Mouse (Mus musculus): ENCODE measurements around the gene Pde4d.

Pde4d gene

DNA sequence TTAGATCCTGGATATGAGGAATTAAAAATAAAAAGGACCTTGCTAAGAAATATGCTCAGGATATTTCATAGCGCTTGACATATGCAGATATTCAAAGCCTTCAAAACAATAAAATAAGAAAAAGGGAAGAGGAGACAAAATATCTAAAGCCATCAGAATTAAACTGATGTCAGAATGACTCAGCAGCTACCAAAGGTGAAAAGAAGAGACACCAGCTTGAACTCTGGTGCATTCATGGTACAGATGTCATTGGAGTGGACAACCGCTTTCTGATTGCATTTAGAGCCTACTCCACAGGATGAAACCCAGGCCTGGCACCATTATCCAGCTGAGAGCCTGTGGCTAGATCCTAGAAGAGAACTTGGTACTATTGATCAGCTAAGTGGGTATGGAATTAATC is 1161.0 kb downstream of the Pde4d start:
- intact Hi-C loops (cut with DNase I) = loop anchor here (10.0 kb wide), 1 partner anchor 284 kb away; no protein-coding TSS in a partner anchor

DNA sequence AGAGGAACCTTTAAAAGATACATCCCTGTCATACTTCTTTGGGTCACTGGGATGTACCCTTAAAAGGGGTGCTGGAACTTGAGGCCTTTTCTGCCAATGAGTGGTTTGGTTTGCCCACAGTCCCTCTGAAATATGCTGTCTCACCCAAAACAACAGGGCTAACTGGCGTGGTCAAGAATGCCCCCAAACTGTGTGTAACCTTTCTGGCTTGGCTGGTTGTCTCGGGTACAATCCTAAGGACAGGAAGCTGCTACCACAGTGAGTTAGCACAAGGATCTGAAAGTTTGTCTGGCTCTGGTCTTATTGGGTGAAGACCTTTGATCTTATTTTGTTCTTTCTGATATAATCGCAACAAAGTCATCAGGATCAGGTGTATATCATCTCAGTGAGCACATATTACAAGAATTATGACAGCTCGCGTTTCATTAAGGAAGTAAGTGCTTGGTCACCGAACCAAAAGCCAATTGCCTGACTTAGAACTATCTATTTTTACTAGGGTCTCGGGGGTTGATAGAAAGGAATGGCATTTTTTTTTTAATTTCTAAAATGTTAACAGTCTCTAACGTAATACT is 1165.6 kb downstream of the Pde4d start:
- intact Hi-C loops (cut with DNase I) = loop anchor here (5.0 to 10.0 kb wide), 2 partner anchors 142 to 280 kb away; no protein-coding TSS in a partner anchor

DNA sequence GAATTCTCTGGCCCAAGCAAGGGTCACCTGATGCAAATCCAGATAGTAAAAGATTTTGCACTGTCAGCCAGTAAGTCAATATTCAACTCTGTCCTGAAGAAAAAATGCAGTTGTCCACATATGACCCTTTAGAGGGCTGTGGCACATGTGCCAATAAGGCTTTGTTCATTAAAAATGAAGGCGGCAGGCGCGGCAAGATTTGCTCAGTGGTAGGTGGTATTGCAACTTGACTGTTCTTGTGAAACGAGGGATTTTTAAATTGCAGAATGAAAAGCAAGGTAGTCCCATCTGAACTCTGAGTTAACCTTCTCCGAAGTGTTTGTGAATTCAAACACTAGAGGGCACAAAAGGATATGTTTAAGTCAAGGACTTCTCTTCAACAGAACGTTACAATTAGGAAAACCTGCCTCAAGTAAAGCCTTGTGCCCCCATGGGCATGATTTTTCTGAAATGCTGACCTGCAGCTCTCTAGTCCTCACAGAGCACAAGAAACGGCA is 1166.1 kb downstream of the Pde4d start:
- intact Hi-C loops (cut with DNase I) = loop anchor here (2.0 to 10.0 kb wide), 3 partner anchors 119 to 279 kb away; no protein-coding TSS in a partner anchor

DNA sequence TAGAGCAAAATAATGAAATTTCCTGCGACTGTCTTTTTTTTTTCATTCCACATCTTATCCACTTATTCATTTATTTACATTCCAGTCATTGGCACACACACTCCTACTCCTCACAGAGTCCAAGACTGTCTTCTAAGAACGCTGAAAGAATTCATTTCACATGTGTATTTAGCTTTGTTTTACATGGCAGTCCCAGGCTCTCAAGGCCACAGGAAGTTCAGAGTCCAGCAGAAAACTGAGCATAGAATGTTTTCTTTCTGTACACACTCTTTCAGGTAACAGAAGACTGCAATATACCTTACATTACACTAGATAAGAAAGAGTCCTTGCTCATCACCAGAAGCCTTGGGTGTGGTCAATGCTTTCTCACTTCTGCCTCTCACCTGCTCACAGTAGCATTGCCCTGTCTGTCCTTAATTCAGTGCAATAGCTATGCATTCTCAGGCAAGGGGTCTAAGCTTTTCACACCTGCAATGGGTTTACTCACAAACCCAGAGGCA is 1169.5 kb downstream of the Pde4d start:
- intact Hi-C loops (cut with DNase I) = loop anchor here (5.0 to 10.0 kb wide), 2 partner anchors 138 to 276 kb away; no protein-coding TSS in a partner anchor

DNA sequence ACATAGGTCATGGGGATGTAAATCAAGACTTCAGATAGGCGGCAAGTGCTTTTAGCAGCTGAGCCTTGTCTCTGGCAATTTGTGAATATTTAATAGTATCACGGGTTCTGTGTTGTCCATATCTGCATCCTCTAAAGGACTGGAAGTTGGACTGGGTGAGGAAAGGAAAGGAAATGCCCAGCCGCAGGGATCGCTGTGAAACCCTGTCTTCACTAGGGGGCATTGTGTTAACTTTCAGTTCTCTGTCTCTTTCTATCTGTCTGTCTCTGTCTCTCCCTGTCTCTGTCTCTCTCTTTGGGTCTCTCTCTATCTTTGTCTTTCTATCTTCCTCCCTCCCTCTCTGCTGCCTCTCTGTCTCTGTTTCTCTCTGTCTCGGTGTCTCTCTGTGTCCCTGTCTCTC is 1172.5 kb downstream of the Pde4d start:
- intact Hi-C loops (cut with DNase I) = no loop called here

DNA sequence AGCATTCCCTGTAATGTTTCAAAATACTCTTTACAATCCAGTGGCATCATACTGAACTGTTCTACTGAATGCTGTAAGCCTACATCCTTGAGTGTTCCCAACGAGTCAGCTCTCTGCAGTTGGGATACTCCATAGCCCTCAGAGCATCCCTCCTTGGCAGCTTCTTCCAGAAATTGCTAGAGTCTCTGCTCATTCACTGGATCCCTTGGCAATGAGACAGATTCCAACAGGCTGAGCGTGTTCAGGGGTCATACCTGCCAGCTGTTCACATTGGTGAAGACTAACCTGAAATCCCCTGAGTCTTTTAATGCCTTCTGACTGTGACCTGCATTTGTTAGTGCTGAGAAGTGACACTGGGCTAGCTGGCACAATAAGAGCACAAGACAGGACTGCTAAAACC is 1173.5 kb downstream of the Pde4d start:
- intact Hi-C loops (cut with DNase I) = no loop called here

DNA sequence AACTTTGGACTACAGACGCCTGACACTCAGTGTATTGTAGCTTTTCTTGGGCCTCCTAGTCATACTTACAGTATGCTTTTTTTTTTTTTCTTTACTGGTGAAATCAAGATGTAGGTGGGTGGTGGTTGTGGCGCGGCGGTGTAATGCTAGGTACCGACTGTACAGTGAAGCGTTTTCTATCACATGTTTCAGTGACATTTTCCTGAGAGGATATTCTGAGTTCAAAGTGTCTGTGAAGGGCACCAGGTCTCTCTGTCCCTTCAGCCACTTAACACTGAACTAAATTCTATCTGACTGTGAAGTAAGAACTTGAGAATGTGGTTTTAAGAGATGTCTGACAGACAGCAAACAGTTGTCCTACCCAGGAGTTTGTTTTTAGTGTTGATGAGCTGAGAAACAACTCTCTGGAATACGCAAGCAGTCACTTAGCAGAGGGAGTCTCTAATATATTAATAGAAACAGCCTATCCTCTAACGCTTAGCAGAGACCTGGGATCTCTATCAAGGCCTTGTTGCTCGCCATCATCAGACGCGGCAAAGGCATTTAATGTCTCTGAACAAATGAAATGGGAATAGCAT is 1175.1 kb downstream of the Pde4d start:
- intact Hi-C loops (cut with DNase I) = no loop called here

DNA sequence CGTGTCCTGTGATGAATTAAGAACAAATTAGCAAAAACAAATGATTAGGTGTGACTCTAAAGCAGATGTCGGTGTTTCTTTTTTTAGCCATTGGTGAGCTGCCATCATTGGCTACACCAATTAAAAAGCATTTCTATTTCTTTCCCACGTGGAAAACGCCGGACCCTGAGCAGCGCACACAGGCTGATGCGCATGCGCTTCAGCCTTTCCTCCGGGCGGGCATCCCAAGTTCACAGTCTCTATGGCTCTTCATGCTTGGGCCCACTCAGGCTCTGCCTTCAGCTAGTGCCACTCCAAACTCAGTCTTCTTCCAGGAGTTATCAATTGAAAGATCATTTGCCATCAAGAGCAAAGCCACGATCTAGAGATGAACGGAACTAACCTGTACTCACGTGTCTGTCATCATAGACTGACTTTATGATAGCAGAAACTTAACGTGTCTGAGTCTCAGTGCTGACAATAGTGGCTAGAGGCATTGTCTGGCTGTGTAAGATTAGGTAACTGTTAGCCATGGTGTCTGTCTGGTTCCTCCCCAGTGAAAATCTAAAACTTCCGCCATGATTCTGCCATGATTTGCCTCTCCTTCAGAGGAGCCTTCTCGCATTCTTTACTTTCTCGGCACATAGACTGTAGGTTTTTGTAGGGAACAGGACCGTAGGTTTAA is 1175.8 kb downstream of the Pde4d start:
- intact Hi-C loops (cut with DNase I) = no loop called here

DNA sequence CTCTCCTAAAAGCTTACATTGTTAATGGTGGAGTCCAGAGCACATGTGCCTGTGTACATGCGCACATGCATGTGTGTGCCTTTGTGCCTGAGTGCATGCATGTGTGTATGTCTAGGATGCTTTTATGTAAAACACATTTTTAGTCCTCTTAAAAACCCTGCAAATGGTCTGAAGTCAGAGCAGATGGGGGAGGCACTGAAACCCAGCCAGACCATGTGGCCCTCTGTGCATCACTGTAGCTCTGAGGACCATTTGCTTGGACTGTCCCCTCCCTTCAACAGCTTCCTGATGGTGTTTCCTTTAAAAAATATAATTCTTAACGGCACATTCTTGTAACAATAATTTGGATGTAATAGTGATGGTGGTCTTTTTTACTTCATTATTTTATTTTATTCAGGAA is 1177.5 kb downstream of the Pde4d start:
- intact Hi-C loops (cut with DNase I) = no loop called here

DNA sequence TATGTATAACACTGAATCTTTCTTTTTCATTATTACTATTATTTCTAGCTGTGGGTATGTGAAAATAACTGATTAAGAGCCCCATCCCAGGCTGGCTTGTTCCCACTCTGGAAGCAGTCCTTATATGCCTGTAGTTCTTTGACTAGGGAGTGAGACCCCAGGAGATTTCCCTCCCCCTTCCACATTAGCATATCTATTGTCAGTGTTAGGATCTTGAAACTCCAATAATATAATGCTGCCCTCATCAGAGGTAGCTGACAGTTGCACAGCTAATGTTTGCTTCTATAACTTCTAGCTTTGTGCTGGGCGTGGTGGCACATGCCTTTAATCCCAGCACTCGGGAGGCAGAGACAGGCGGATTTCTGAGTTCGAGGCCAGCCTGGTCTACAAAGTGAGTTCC is 1178.9 kb downstream of the Pde4d start:
- intact Hi-C loops (cut with DNase I) = no loop called here

DNA sequence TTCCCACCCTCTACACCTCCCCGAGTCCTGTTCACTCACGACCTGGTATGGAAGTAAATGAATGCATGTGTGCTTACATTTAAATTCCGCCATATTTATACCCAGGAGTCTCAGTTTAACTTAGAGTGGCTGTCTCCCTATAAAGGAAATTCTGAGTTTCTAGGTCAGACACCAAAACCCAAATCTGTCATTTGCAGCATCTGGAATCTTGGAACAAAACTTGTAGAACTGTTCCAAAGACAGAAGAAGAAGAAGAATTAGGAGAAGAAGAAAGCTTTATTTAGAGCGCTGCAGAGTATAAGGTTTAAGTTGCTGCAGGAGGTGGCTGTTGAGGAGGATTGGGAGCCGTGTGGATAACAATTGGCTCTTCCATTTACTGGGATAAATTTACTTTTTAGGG is 1179.5 kb downstream of the Pde4d start:
- intact Hi-C loops (cut with DNase I) = no loop called here

DNA sequence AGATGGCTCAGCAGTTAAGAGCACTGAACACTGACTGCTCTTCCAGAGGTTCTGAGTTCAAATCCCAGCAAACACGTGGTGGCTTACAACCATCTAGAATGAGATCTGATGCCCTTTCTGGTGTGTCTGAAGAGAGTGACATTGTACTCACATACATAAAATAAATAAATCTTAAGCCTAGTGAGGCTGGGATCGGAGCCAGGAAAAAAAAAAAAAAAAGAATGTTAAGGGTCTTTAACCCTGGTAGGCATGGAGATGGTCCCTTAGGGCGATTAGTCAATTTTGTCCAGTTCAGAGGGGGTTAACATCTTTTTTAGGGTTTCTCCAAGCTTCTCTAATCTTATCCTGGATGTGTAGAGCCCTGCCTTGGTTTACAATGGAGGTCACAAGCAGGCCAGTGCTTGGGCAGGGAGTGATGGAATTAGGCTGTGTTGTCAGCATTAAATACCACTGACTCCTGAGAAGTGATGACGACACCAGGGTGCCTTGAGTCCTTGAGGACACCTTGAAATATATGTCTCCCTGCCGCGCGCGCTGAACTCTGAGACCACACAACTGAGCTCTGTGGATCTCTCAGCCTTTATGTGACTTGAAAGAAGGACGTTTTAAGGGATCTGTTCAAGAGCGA is 1181.8 kb downstream of the Pde4d start:
- intact Hi-C loops (cut with DNase I) = no loop called here

DNA sequence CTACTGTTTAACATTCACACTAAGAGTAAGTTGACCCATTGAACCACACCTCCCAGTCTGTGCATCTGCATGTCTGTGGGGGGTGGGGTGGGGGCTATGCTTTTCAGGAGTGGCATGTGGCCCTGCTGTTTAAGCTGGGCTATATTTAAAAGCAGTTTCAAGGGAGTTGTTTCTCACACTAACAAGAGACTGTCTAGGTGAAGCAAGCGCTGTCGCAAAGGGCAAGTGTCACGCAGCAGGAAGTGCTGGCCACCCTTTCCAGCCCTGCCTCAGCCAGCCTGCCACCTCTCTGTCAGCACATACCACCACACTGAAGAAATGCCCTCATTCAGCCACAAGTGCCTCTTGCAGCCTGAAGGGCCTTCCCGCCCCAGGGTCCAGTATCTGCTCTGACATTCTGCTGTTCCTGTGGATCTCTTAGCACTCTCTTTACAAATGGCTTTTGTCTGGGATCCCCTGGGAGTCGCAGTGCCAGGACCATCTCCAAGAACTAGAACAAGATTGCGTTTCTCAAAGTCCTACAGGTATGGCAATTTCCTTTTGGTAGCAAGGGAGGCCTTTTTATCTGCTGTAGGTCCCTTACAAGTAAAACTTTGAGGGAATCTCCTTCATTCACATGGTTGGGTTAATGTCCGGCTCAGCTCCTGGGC is 1182.8 kb downstream of the Pde4d start:
- intact Hi-C loops (cut with DNase I) = no loop called here

DNA sequence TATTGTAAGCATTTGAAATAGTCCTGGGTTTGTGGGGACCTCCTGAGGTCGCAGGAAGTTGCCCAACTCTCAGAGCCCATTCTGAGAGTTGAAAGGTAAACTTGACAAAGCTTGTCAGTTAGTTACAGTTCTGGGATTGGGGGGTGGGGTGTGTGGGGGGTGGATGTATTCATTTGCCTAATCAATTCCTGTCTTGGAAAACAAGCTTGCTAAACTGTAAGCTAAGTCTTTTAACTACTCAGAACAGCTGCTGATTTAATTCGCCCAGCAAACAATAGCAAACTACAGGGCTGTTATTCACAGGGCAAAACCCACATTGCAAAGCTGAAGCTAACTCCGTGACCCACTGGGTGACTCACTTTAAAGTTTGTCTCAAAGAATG is 1183.3 kb downstream of the Pde4d start:
- intact Hi-C loops (cut with DNase I) = no loop called here

DNA sequence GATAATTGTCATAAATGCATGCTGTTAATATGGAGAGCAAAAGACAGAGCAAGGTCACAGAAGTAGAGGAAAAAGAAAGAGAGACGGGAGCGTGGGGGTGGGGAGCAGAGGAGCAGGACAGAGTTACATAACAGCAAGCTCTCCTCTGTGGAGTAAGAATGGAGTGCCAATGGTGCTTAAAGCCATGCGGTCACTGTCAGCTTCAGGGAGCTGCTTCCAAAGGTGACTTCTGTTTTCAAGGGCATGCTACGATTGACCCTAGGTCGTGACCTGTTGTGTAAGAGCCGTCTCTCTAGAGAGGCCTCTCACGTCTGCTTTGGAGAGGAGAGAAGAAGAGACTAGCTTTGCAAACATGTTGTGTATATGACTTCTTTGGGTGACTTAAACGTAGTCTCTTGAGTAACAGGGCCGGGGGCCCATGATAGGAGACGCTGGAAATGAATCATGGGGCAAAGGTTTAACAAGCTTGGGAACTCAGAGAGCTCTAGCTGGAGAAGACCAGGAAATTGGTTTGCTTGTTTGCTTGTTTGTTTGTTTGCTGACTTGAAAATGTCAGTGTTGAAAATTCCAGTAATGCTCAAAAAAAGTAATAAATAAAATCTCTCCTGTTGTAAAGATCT is 1186.3 kb downstream of the Pde4d start:
- intact Hi-C loops (cut with DNase I) = no loop called here

DNA sequence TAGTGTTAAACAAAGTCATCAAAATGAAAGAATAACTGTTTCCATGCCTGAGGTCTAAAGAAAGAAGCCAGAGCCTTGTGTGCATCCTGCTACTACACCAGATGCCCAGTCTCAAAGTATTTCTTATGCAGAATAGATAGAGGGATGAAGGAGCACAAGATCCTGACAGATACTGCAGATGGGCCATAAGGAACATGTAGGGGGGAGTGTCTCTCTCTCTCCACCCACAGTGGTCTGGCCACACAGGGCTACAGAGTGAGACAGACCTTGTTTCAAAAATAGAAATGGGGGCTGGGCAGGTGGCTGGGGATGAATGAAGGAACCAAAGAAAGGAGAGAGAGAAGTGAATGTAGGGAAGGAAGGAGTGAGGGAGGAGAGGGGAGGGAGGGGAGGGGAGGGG is 1188.5 kb downstream of the Pde4d start:
- intact Hi-C loops (cut with DNase I) = no loop called here

DNA sequence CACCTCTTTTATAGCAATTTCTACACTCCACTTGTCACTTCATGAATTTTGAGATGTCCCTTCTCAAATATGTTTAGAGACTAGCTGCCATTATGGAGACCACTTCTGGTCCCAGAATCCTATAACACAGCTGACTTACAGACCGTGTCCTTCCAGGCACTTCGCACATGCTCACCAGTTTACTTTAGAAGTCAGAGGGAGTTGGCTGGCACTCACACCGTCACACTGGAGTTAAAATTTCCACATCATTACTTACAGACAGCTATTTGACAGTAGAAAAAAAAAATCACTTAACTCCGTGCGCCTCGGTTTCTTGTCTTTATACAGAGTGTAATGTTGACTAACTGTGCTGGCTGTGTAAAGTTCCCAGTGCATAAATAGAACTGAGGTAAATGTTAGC is 1189.5 kb downstream of the Pde4d start:
- intact Hi-C loops (cut with DNase I) = no loop called here

DNA sequence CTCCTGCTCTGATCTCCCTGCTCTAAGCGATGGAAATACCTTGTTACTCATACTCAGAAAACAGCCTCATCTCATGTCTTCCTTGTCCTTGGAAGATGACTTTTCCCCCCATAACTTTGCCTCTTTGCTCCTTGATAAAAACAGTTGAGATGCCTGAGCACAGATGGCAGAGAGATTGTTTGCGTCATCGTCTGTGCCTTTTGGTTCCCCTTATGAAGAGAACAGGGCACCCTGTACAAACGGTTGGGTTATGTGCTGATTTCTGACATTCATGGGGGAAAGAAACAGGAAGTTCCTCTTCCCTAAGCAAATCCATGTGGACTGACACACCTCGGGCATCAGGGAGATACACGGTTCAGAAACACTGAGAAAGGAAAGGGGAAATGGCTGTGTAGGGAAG is 1191.8 kb downstream of the Pde4d start:
- intact Hi-C loops (cut with DNase I) = no loop called here

DNA sequence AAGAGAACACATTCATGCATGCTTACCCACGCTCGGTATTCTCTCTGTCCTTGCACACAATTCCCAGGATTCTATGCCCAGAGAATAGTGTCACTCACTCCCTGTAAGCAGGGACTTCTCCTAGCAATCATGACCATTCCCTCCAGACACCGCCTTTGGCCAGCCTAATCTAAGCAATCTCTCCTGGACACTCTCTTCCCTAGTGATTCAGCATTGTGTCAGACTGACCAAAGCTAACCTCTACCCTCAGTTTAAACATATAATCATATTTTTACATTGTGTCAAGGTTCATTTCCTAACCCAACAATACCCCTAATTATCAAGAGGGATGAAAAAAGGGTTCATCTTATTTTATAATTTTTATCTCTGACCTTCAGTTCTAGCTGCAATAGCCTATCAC is 1193.7 kb downstream of the Pde4d start:
- intact Hi-C loops (cut with DNase I) = no loop called here

DNA sequence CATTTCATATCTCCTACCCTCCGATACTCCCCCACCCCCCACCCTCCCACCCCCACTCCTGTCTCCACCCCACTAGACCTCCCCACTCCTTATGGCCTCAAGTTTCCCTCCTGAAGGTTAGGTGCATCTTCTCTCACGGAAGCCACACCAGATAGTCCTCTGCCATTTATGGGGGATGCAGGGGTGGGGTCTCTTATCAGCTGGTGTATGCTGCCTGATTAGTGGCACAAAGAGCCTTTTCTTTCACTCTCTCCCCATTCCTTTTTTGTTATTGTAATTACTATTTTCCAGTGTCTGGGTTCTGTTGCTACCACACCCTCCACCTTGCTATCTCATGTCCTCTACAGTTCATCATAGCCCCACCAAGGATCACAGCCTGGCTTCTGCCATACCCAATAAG is 1194.3 kb downstream of the Pde4d start:
- intact Hi-C loops (cut with DNase I) = no loop called here

DNA sequence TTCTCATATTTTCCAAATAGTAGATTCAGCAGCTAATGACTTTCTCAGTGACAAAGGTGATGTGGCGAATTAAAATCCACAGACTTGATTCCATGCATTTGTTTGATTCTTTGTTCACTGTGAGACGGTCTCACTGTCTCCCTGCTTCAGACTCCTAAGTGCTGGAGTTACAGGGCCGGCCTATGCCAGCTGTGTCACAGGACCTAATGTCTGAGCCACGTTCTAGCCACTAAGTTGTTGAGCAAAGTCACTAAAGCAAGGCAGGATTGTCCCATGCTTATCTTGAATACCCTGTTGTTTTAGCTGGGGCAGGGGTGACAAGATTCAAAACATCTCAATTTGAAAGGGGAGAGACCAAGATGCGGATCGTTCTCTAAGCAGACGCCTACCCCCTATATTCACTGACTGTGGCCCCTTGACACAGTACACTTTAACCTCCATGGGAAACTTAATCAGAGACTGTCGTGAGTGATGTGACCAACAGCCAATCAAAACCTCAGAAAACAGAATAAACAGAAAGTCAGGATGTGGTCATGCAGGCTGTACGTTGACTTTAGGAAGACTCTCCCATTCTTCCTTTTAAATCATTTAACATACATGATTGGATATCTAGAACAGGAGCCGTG is 1195.6 kb downstream of the Pde4d start:
- intact Hi-C loops (cut with DNase I) = no loop called here
